ENCODE assay signal across 9 mouse cellular contexts in genomic region chr9:34993467-34994211, GRCm38 (mm10).
DNase-seq lines count a peak whose midpoint lies in the region; ATAC-seq and TF ChIP-seq lines count a peak whose summit lies in the region.
"Had no signal": no experiment of that assay in that cellular context is flagged by ENCODE, and none has a peak within 500 bp of the region (broad histone marks: within the 10 kb centered on the region; RNA-seq: fewer than 3 reads in every experiment).

No protein-coding gene starts in this region.

- peak; percentile 33; the same call in 1 of the 2 replicates for ATAC-seq in embryonic facial prominence, embryonic 14.5 days (ENCODE audit: low read depth)
- ATAC-seq in CD4-positive, CD25-positive, alpha-beta regulatory T cell, adult 4 months, result no peak

- no peak overlapping the region for H3K4me3 ChIP-seq in embryonic facial prominence, embryonic 14.5 days (ENCODE audit: low read depth, low read length)
- no peak overlapping the region for H3K4me3 ChIP-seq in embryonic facial prominence, embryonic 10.5 days
- H3K4me3 ChIP-seq in brown adipose tissue, adult 24 weeks (ENCODE audit: insufficient read depth, low read depth, low read length), result no peak overlapping the region
- H3K4me3 ChIP-seq in kidney, adult 2 months (ENCODE audit: insufficient read depth, low read depth, low read length), result no peak overlapping the region
- H3K4me3 ChIP-seq: embryonic facial prominence, embryonic 12.5 days had no signal

- H3K4me2 ChIP-seq in embryonic facial prominence, embryonic 14.5 days (ENCODE audit: low read depth, low read length), result no peak overlapping the region
- H3K4me2 ChIP-seq: embryonic facial prominence, embryonic 12.5 days had no signal

- H3K9me3 ChIP-seq in embryonic facial prominence, embryonic 14.5 days (ENCODE audit: control insufficient read depth, low read length), result no peaks in the 10 kb centered on the region
- no peaks in the 10 kb centered on the region for H3K9me3 ChIP-seq in embryonic facial prominence, embryonic 10.5 days
- H3K9me3 ChIP-seq: embryonic facial prominence, embryonic 12.5 days had no signal

- WGBS in embryonic facial prominence, embryonic 14.5 days, result 73% methylated on average over 4 of the region's 4 CpGs
- 82% methylated on average over 4 of the region's 4 CpGs for WGBS in embryonic facial prominence, embryonic 10.5 days
- WGBS in kidney, adult 2 months, result 51% methylated on average over 4 of the region's 4 CpGs

- no peak for TF ChIP-seq CTCF in kidney, adult 2 months (conservative IDR thresholded peaks at IDR 0.05; ENCODE audit: insufficient read depth, insufficient read length, low read depth, low read length)

- no peak overlapping the region for H3K27ac ChIP-seq in embryonic facial prominence, embryonic 14.5 days (replicated peaks; ENCODE audit: low read depth, low read length)
- no peak overlapping the region for H3K27ac ChIP-seq in embryonic facial prominence, embryonic 10.5 days (replicated peaks)
- H3K27ac ChIP-seq in brown adipose tissue, adult 24 weeks (replicated peaks; ENCODE audit: low read depth, low read length), result peak overlapping the region; percentile 94
- H3K27ac ChIP-seq in kidney, adult 2 months (ENCODE audit: insufficient read depth, low read depth, low read length), result peak overlapping the region; percentile 64
- H3K27ac ChIP-seq: embryonic facial prominence, embryonic 12.5 days had no signal

- H3K9ac ChIP-seq in embryonic facial prominence, embryonic 14.5 days (ENCODE audit: low read depth, low read length), result no peak overlapping the region
- H3K9ac ChIP-seq: embryonic facial prominence, embryonic 12.5 days had no signal

- TF ChIP-seq POLR2A in kidney, adult 2 months (IDR thresholded peaks at IDR 0.05; ENCODE audit: low read depth, low read length), result no peak

- H3K4me1 ChIP-seq in embryonic facial prominence, embryonic 14.5 days (ENCODE audit: control insufficient read depth, insufficient read depth, low read length), result peaks cover 20% of the 10 kb centered on the region
- H3K4me1 ChIP-seq in embryonic facial prominence, embryonic 10.5 days, result peaks cover 37% of the 10 kb centered on the region
- H3K4me1 ChIP-seq in brown adipose tissue, adult 24 weeks (ENCODE audit: control insufficient read depth, insufficient read depth, insufficient read length, low read length), result peaks cover 23% of the 10 kb centered on the region
- H3K4me1 ChIP-seq in kidney, adult 2 months (ENCODE audit: control insufficient read depth, insufficient read depth, low read length), result peaks cover 10% of the 10 kb centered on the region; the same call in 1 of the 2 replicates

- H3K36me3 ChIP-seq in embryonic facial prominence, embryonic 14.5 days (ENCODE audit: control insufficient read depth, insufficient read depth, low read length), result no peaks in the 10 kb centered on the region
- H3K36me3 ChIP-seq in embryonic facial prominence, embryonic 10.5 days (replicated peaks), result no peaks in the 10 kb centered on the region
- no peaks in the 10 kb centered on the region for H3K36me3 ChIP-seq in kidney, adult 2 months (ENCODE audit: control insufficient read depth, insufficient read depth, low read length)
- H3K36me3 ChIP-seq: embryonic facial prominence, embryonic 12.5 days had no signal

- intact Hi-C loops in left cerebral cortex, postnatal 36 days (cut with DNase I), result no loop called here

- DNase-seq in embryonic facial prominence, embryonic 14.5 days (ENCODE audit: low spot score), result peak; percentile 67
- no peak for DNase-seq in embryonic facial prominence, embryonic 10.5 days (ENCODE audit: low spot score)
- DNase-seq in gastrocnemius, adult 18-20 months (ENCODE audit: low spot score), result peak; percentile 86
- peak; percentile 96 for DNase-seq in kidney, adult 2 months
- peak; percentile 53 to 72 for DNase-seq in left cerebral cortex, postnatal 36 days (ENCODE audit: low spot score in 2 of 2)
- peak; percentile 75 for DNase-seq in right cerebral cortex, postnatal 4 days

- no peaks in the 10 kb centered on the region for H3K27me3 ChIP-seq in embryonic facial prominence, embryonic 14.5 days (replicated peaks; ENCODE audit: control insufficient read depth, insufficient read depth, low read length)
- peaks cover 10% of the 10 kb centered on the region for H3K27me3 ChIP-seq in embryonic facial prominence, embryonic 10.5 days (replicated peaks; ENCODE audit: low read depth, poor library complexity, severe bottlenecking)
- H3K27me3 ChIP-seq in kidney, adult 2 months (replicated peaks; ENCODE audit: control insufficient read depth, insufficient read depth, low read length), result no peaks in the 10 kb centered on the region
- H3K27me3 ChIP-seq: embryonic facial prominence, embryonic 12.5 days had no signal

Comparison
In these comparisons a context has a peak if more than half of its experiments do, and no peak if none do; other contexts are left out.
1. H3K27ac ChIP-seq: peak in brown adipose tissue, adult 24 weeks (single experiment) and kidney, adult 2 months (single experiment); none in embryonic facial prominence, embryonic 14.5 days (single experiment) and embryonic facial prominence, embryonic 10.5 days (single experiment).